Mouse (Mus musculus): ENCODE data around the gene Psg23. TPM values are rescaled to one million over a fixed set of nuclear protein-coding genes. Genes with fewer than 3 reads are reported as not detected.
"Not testable (repeated sequence)": the region's sequence is repeated elsewhere in the genome, so short reads cannot be mapped to it uniquely, and the experiment has no call there.

Gene Psg23
- total RNA-seq (2021): not detected in 2 replicates
- long read RNA-seq, experiment 1: 0 reads
- long read RNA-seq, experiment 2: 0 reads

GRCm38 (mm10) chr7:18616401-18616800 lies at the start of gene Psg23:
Gene Psg23 (minus strand): TSS chr7:18616501.
- DNase-seq: not testable (repeated sequence)

- not testable (repeated sequence) for DNase-seq
Measured at GRCm38 (mm10) chr7:18656625-18657024, 40.3 kb upstream of the Psg23 start, which contains the start of gene Psg21. Gene Psg21 (minus strand): TSS chr7:18656725.

GRCm38 (mm10) chr7:18626921-18627320 lies 10.6 kb upstream of the Psg23 start:
- DNase-seq: not testable (repeated sequence)

GRCm38 (mm10) chr7:18567205-18567604 lies 49.1 kb downstream of the Psg23 start, which contains the start of gene Psg27:
Gene Psg27 (minus strand): TSS chr7:18567305.
- DNase-seq: no peak

GRCm38 (mm10) chr7:18559850-18560249 lies 56.5 kb downstream of the Psg23 start:
- no peak for DNase-seq

Other genes with a start within 250 kb of the Psg23 start
- not detected in 2 replicates for gene Psg28, start 184.5 kb downstream of the Psg23 start, total RNA-seq (2021)
- not detected in 2 replicates for gene Psg26, start 132.3 kb downstream of the Psg23 start, total RNA-seq (2021)
- not detected in 2 replicates for gene Psg25, start 84.2 kb downstream of the Psg23 start, total RNA-seq (2021)
- gene Psg27, start 49.2 kb downstream of the Psg23 start, total RNA-seq (2021): not detected in 2 replicates
- gene Psg21, start 40.2 kb upstream of the Psg23 start, total RNA-seq (2021): not detected in 2 replicates
- not detected in 2 replicates for gene Psg20, start 69.7 kb upstream of the Psg23 start, total RNA-seq (2021)
- not detected in 2 replicates for gene Psg22, start 101.6 kb upstream of the Psg23 start, total RNA-seq (2021)
- gene Psg19, start 182.0 kb upstream of the Psg23 start, total RNA-seq (2021): not detected in 2 replicates
- gene Psg17, start 205.1 kb upstream of the Psg23 start, total RNA-seq (2021): not detected in 2 replicates
- 5.1 and 6.3 TPM in 2 replicates for gene Mill2, start 223.5 kb upstream of the Psg23 start, total RNA-seq (2021)